10 mouse cellular contexts compared by ENCODE assay signal in the genomic region with DNA sequence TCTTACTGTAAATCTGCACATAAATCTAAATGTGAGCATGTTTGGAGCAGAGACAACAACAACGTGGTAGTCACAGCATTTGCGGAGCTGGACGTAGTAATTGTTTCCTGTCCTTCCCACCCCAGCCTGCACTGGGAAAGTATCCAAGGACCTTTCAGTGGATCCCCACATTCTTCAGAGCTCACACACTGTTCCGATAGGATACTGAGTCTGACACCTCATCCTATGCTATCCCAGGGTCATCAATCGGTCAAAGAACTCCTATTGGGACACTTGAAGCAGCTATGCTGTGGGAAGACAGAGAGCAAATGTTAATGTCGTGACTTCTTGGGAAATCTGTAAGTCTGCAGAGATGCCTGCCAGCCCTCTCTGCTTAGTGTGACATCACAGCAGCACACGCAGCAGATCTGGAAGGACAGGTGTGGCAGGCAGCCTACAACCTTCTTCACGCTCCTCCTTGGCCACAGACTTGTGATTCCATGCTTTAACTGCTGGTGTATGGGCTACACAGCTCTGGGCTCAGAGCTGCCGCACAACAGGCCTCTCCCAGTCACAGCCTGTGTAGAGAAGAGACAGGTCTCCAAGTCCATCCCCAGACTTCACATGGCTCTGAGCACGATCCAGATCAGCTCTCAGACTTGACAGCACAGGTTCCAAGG.
DNase-seq lines count a peak whose midpoint lies in the region; ATAC-seq and TF ChIP-seq lines count a peak whose summit lies in the region.
"Had no signal": no experiment of that assay in that cellular context is flagged by ENCODE, and none has a peak within 500 bp of the region (broad histone marks: within the 10 kb centered on the region; RNA-seq: fewer than 3 reads in every experiment).

No protein-coding gene starts in this region.

- no peak overlapping the region for H3K4me3 ChIP-seq in lung, embryonic 14.5 days (ENCODE audit: low read depth, low read length)
- H3K4me3 ChIP-seq in midbrain, embryonic 14.5 days (replicated peaks; ENCODE audit: low read depth, low read length) = no peak overlapping the region
- H3K4me3 ChIP-seq: megakaryocyte, embryonic 14.5 days had no signal

- no peaks in the 10 kb centered on the region for H3K36me3 ChIP-seq in lung, embryonic 14.5 days (ENCODE audit: insufficient read depth)
- H3K36me3 ChIP-seq in midbrain, embryonic 14.5 days (ENCODE audit: control insufficient read depth, insufficient read depth, low read length) = no peaks in the 10 kb centered on the region

- H3K9ac ChIP-seq in lung, embryonic 14.5 days = no peak overlapping the region
- H3K9ac ChIP-seq in midbrain, embryonic 14.5 days (replicated peaks; ENCODE audit: low read length) = no peak overlapping the region

- peak overlapping the region; percentile 85 for H3K27ac ChIP-seq in lung, embryonic 14.5 days (ENCODE audit: low read depth)
- H3K27ac ChIP-seq in midbrain, embryonic 14.5 days (replicated peaks; ENCODE audit: low read depth, low read length) = no peak overlapping the region

- peak; percentile 51 for DNase-seq in adrenal gland, postnatal 14 days
- no peak for DNase-seq in adrenal gland, adult 18-20 months (ENCODE audit: low spot score in 2 of 2)
- peak; percentile 92 for DNase-seq in lung, embryonic 14.5 days
- DNase-seq in lung, postnatal 14 days = no peak
- DNase-seq in kidney, postnatal 10 days = peak; percentile 71
- DNase-seq in testis, postnatal 10 days (ENCODE audit: low spot score) = peak; percentile 37
- no peak for DNase-seq in midbrain, embryonic 14.5 days
- no peak for DNase-seq in neural tube, embryonic 10.5 days (ENCODE audit: extremely low spot score, low spot score)
- DNase-seq: retina, postnatal 1 day had no signal

- peak; percentile 94 for ATAC-seq in lung, embryonic 14.5 days (ENCODE audit: insufficient read depth)
- ATAC-seq in midbrain, embryonic 14.5 days (ENCODE audit: low FRiP score, low TSS enrichment) = no peak

- H3K27me3 ChIP-seq in lung, embryonic 14.5 days (ENCODE audit: insufficient read depth, low read length) = no peaks in the 10 kb centered on the region
- no peaks in the 10 kb centered on the region for H3K27me3 ChIP-seq in midbrain, embryonic 14.5 days (ENCODE audit: control insufficient read depth, insufficient read depth, low read length)

- peaks cover 16% of the 10 kb centered on the region for H3K4me1 ChIP-seq in lung, embryonic 14.5 days (ENCODE audit: insufficient read depth)
- peaks cover 9% of the 10 kb centered on the region for H3K4me1 ChIP-seq in midbrain, embryonic 14.5 days (ENCODE audit: control insufficient read depth, insufficient read depth, low read length)

- H3K4me2 ChIP-seq in lung, embryonic 14.5 days = no peak overlapping the region
- no peak overlapping the region for H3K4me2 ChIP-seq in midbrain, embryonic 14.5 days (ENCODE audit: low read length)

- TF ChIP-seq CTCF in lung, embryonic 14.5 days (IDR thresholded peaks at IDR 0.05; ENCODE audit: low read depth) = no peak

- WGBS in lung, embryonic 14.5 days = 30% methylated on average over 10 of the region's 10 CpGs
- WGBS in midbrain, embryonic 14.5 days = 86% methylated on average over 10 of the region's 10 CpGs

- H3K9me3 ChIP-seq in lung, embryonic 14.5 days (ENCODE audit: low read depth, low read length) = no peaks in the 10 kb centered on the region
- no peaks in the 10 kb centered on the region for H3K9me3 ChIP-seq in midbrain, embryonic 14.5 days (ENCODE audit: control insufficient read depth, low read length)
- H3K9me3 ChIP-seq: megakaryocyte, embryonic 14.5 days had no signal

Comparison
In these comparisons a context has a peak if more than half of its experiments do, and no peak if none do; other contexts are left out.
1. DNase-seq: peak in adrenal gland, postnatal 14 days (single experiment), lung, embryonic 14.5 days (single experiment), kidney, postnatal 10 days (single experiment) and testis, postnatal 10 days (single experiment); none in adrenal gland, adult 18-20 months (0 of 2), lung, postnatal 14 days (single experiment), midbrain, embryonic 14.5 days (single experiment) and neural tube, embryonic 10.5 days (single experiment).